Mouse (Mus musculus): ENCODE results near the gene Dnah8. TPM values are rescaled to one million over a fixed set of nuclear protein-coding genes. Genes with fewer than 3 reads are reported as not detected.

Gene Dnah8
- polyA plus RNA-seq, 1 experiment from 2014 or later: 2.9 TPM

GRCm38 (mm10) chr17:30583258-30584001, 40.7 kb upstream of the Dnah8 start:
- Histone ChIP-seq H3K9ac (ENCODE audit: low read depth, low read length) (no peak overlapping the region), H3K4me1 (ENCODE audit: control insufficient read depth, insufficient read depth, low read length) (peaks cover 3% of the 10 kb centered on the region; the same call in 1 of the 2 replicates), H3K9me3 (replicated peaks; ENCODE audit: control insufficient read depth, low read length, poor library complexity, severe bottlenecking) (no peaks in the 10 kb centered on the region), H3K27ac (ENCODE audit: low read length) (no peak overlapping the region), H3K36me3 (ENCODE audit: control insufficient read depth, insufficient read depth, low read length) (no peaks in the 10 kb centered on the region), H3K27me3 (ENCODE audit: control insufficient read depth, insufficient read depth, low read depth, low read length) (no peaks in the 10 kb centered on the region), H3K4me3 (ENCODE audit: low read depth, low read length) (no peak overlapping the region), H3K4me2 (ENCODE audit: low read length) (no peak overlapping the region)
- no peak for ATAC-seq
- WGBS: 79% methylated on average over 2 of the region's 2 CpGs

- no peak overlapping the region for H3K9ac ChIP-seq (ENCODE audit: low read depth, low read length)
- H3K4me1 ChIP-seq (ENCODE audit: control insufficient read depth, insufficient read depth, low read length): peaks cover 6% of the 10 kb centered on the region
- 32% methylated on average over 17 of the region's 17 CpGs for WGBS
- H3K4me3 ChIP-seq (ENCODE audit: low read depth, low read length): no peak overlapping the region
- H3K9me3 ChIP-seq (replicated peaks; ENCODE audit: control insufficient read depth, low read length, poor library complexity, severe bottlenecking): no peaks in the 10 kb centered on the region
- no peak overlapping the region for H3K27ac ChIP-seq (ENCODE audit: low read length)
- H3K4me2 ChIP-seq (ENCODE audit: low read length): no peak overlapping the region
- peaks cover 4% of the 10 kb centered on the region; the same call in 1 of the 2 replicates for H3K36me3 ChIP-seq (ENCODE audit: control insufficient read depth, insufficient read depth, low read length)
- no peaks in the 10 kb centered on the region for H3K27me3 ChIP-seq (ENCODE audit: control insufficient read depth, insufficient read depth, low read depth, low read length)
- peak; percentile 45; the same call in 1 of the 2 replicates for ATAC-seq
Observed at GRCm38 (mm10) chr17:30590417-30591198, 33.5 kb upstream of the Dnah8 start.

GRCm38 (mm10) chr17:30594407-30594806, 29.7 kb upstream of the Dnah8 start:
- Histone ChIP-seq H3K36me3 (ENCODE audit: control insufficient read depth, insufficient read depth, low read length) (peaks cover 10% of the 10 kb centered on the region), H3K27me3 (ENCODE audit: control insufficient read depth, insufficient read depth, low read depth, low read length) (no peaks in the 10 kb centered on the region), H3K9ac (ENCODE audit: low read depth, low read length) (no peak overlapping the region), H3K4me3 (ENCODE audit: low read depth, low read length) (no peak overlapping the region), H3K27ac (ENCODE audit: low read length) (no peak overlapping the region), H3K9me3 (replicated peaks; ENCODE audit: control insufficient read depth, low read length, poor library complexity, severe bottlenecking) (no peaks in the 10 kb centered on the region), H3K4me2 (ENCODE audit: low read length) (no peak overlapping the region), H3K4me1 (ENCODE audit: control insufficient read depth, insufficient read depth, low read length) (peaks cover 4% of the 10 kb centered on the region)
- WGBS: 44% methylated on average over 5 of the region's 5 CpGs
- no peak for ATAC-seq

- Histone ChIP-seq H3K27me3 (ENCODE audit: control insufficient read depth, insufficient read depth, low read depth, low read length) (no peaks in the 10 kb centered on the region), H3K27ac (ENCODE audit: low read length) (no peak overlapping the region), H3K4me2 (ENCODE audit: low read length) (no peak overlapping the region), H3K4me1 (ENCODE audit: control insufficient read depth, insufficient read depth, low read length) (peaks cover 4% of the 10 kb centered on the region), H3K9ac (ENCODE audit: low read depth, low read length) (no peak overlapping the region), H3K36me3 (ENCODE audit: control insufficient read depth, insufficient read depth, low read length) (peaks cover 10% of the 10 kb centered on the region), H3K4me3 (ENCODE audit: low read depth, low read length) (no peak overlapping the region), H3K9me3 (replicated peaks; ENCODE audit: control insufficient read depth, low read length, poor library complexity, severe bottlenecking) (no peaks in the 10 kb centered on the region)
- no peak for ATAC-seq
- 61% methylated on average over 6 of the region's 6 CpGs for WGBS
Observed at GRCm38 (mm10) chr17:30594846-30595245, 29.3 kb upstream of the Dnah8 start.

- H3K27me3 ChIP-seq (ENCODE audit: control insufficient read depth, insufficient read depth, low read depth, low read length): no peaks in the 10 kb centered on the region
- no peak overlapping the region for H3K9ac ChIP-seq (ENCODE audit: low read depth, low read length)
- WGBS: 93% methylated on average over 9 of the region's 9 CpGs
- no peaks in the 10 kb centered on the region for H3K9me3 ChIP-seq (replicated peaks; ENCODE audit: control insufficient read depth, low read length, poor library complexity, severe bottlenecking)
- H3K4me1 ChIP-seq (ENCODE audit: control insufficient read depth, insufficient read depth, low read length): no peaks in the 10 kb centered on the region; the same call in 1 of the 2 replicates
- H3K4me2 ChIP-seq (ENCODE audit: low read length): no peak overlapping the region
- H3K4me3 ChIP-seq (ENCODE audit: low read depth, low read length): no peak overlapping the region
- H3K36me3 ChIP-seq (ENCODE audit: control insufficient read depth, insufficient read depth, low read length): peaks cover 11% of the 10 kb centered on the region
- no peak overlapping the region for H3K27ac ChIP-seq (ENCODE audit: low read length)
- ATAC-seq: no peak
Observed at GRCm38 (mm10) chr17:30597786-30598185, 26.4 kb upstream of the Dnah8 start.

- peaks cover 9% of the 10 kb centered on the region for H3K36me3 ChIP-seq (ENCODE audit: control insufficient read depth, insufficient read depth, low read length)
Observed at GRCm38 (mm10) chr17:30598300-30598699, 25.9 kb upstream of the Dnah8 start.

GRCm38 (mm10) chr17:30602175-30602574, 22.0 kb upstream of the Dnah8 start:
- H3K4me2 ChIP-seq (ENCODE audit: low read length): no peak overlapping the region
- ATAC-seq: no peak
- H3K36me3 ChIP-seq (ENCODE audit: control insufficient read depth, insufficient read depth, low read length): peaks cover 5% of the 10 kb centered on the region
- H3K27ac ChIP-seq (ENCODE audit: low read length): no peak overlapping the region
- H3K4me3 ChIP-seq (ENCODE audit: low read depth, low read length): no peak overlapping the region
- no peaks in the 10 kb centered on the region for H3K4me1 ChIP-seq (ENCODE audit: control insufficient read depth, insufficient read depth, low read length)
- H3K9ac ChIP-seq (ENCODE audit: low read depth, low read length): no peak overlapping the region
- no peaks in the 10 kb centered on the region for H3K9me3 ChIP-seq (replicated peaks; ENCODE audit: control insufficient read depth, low read length, poor library complexity, severe bottlenecking)
- H3K27me3 ChIP-seq (ENCODE audit: control insufficient read depth, insufficient read depth, low read depth, low read length): no peaks in the 10 kb centered on the region
- 95% methylated on average over 14 of the region's 14 CpGs for WGBS

More at GRCm38 (mm10) chr17:30598300-30598699, 25.9 kb upstream of the Dnah8 start:
- Histone ChIP-seq H3K4me1 (ENCODE audit: control insufficient read depth, insufficient read depth, low read length) (no peaks in the 10 kb centered on the region; the same call in 1 of the 2 replicates), H3K27ac (ENCODE audit: low read length) (no peak overlapping the region), H3K4me3 (ENCODE audit: low read depth, low read length) (no peak overlapping the region), H3K27me3 (ENCODE audit: control insufficient read depth, insufficient read depth, low read depth, low read length) (no peaks in the 10 kb centered on the region), H3K9ac (ENCODE audit: low read depth, low read length) (no peak overlapping the region), H3K4me2 (ENCODE audit: low read length) (no peak overlapping the region), H3K9me3 (replicated peaks; ENCODE audit: control insufficient read depth, low read length, poor library complexity, severe bottlenecking) (no peaks in the 10 kb centered on the region)
- 79% methylated on average over 5 of the region's 5 CpGs for WGBS
- no peak for ATAC-seq

GRCm38 (mm10) chr17:30604296-30604695, 19.9 kb upstream of the Dnah8 start:
- H3K4me3 ChIP-seq (ENCODE audit: low read depth, low read length): no peak overlapping the region
- WGBS: 89% methylated on average over 6 of the region's 6 CpGs

GRCm38 (mm10) chr17:30605001-30605400, 19.2 kb upstream of the Dnah8 start:
- Histone ChIP-seq H3K4me2 (ENCODE audit: low read length) (no peak overlapping the region), H3K4me3 (ENCODE audit: low read depth, low read length) (no peak overlapping the region), H3K9ac (ENCODE audit: low read depth, low read length) (no peak overlapping the region), H3K27ac (ENCODE audit: low read length) (no peak overlapping the region), H3K36me3 (ENCODE audit: control insufficient read depth, insufficient read depth, low read length) (0 out of 2 replicates have a peak, but pooled peaks cover 2% of the 10 kb centered on the region), H3K27me3 (ENCODE audit: control insufficient read depth, insufficient read depth, low read depth, low read length) (no peaks in the 10 kb centered on the region), H3K4me1 (ENCODE audit: control insufficient read depth, insufficient read depth, low read length) (no peaks in the 10 kb centered on the region), H3K9me3 (replicated peaks; ENCODE audit: control insufficient read depth, low read length, poor library complexity, severe bottlenecking) (no peaks in the 10 kb centered on the region)
- 84% methylated on average over 5 of the region's 5 CpGs for WGBS
- ATAC-seq: no peak

More at GRCm38 (mm10) chr17:30604296-30604695, 19.9 kb upstream of the Dnah8 start:
- ATAC-seq: no peak
- Histone ChIP-seq H3K27me3 (ENCODE audit: control insufficient read depth, insufficient read depth, low read depth, low read length) (no peaks in the 10 kb centered on the region), H3K27ac (ENCODE audit: low read length) (no peak overlapping the region), H3K4me2 (ENCODE audit: low read length) (no peak overlapping the region), H3K4me1 (ENCODE audit: control insufficient read depth, insufficient read depth, low read length) (no peaks in the 10 kb centered on the region), H3K9ac (ENCODE audit: low read depth, low read length) (no peak overlapping the region), H3K36me3 (ENCODE audit: control insufficient read depth, insufficient read depth, low read length) (0 out of 2 replicates have a peak, but pooled peaks cover 2% of the 10 kb centered on the region), H3K9me3 (replicated peaks; ENCODE audit: control insufficient read depth, low read length, poor library complexity, severe bottlenecking) (no peaks in the 10 kb centered on the region)

All from midbrain, embryonic 16.5 days (tissue).